Mouse (Mus musculus) stomach, embryonic 16.5 days (tissue): Measurements from ENCODE around the gene Zfp280b. TPM values are rescaled to one million over a fixed set of nuclear protein-coding genes. Genes with fewer than 3 reads are reported as not detected.
"Not testable (repeated sequence)": the region's sequence is repeated elsewhere in the genome, so short reads cannot be mapped to it uniquely, and the experiment has no call there.

Source experiments
- ATAC-seq: fragments of 200-750 bp; cut with Nextera tagmentation; 2 replicates; pipeline ENCODE4 v1.8.0; 2017; ENCODE audit warnings: moderate number of reproducible peaks, moderate TSS enrichment; ENCODE audit not compliant: insufficient read depth, low FRiP score
- H3K27ac ChIP-seq: fragments of 300-500 bp; sonication (generic); 2 replicates; pipeline ENCODE4 v1.5.1; 2014; ENCODE audit warnings: low read length
- H3K27me3 ChIP-seq: fragments of 300-500 bp; sonication (generic); 2 replicates; pipeline ENCODE4 v1.6.1; 2014; ENCODE audit warnings: low read length, control low read depth, mixed read lengths; ENCODE audit not compliant: control insufficient read depth, insufficient read depth
- H3K36me3 ChIP-seq: fragments of 300-500 bp; sonication (generic); 2 replicates; pipeline ENCODE4 v1.6.1; 2014; ENCODE audit warnings: low read length; ENCODE audit not compliant: control insufficient read depth, insufficient read depth
- H3K4me1 ChIP-seq: fragments of 300-500 bp; sonication (generic); 2 replicates; pipeline ENCODE4 v1.6.1; 2014; ENCODE audit warnings: low read length, control low read depth, mixed read lengths; ENCODE audit not compliant: control insufficient read depth, insufficient read depth
- H3K4me2 ChIP-seq: fragments of 300-500 bp; sonication (generic); 2 replicates; pipeline ENCODE4 v1.6.1; 2014; ENCODE audit warnings: low read depth, low read length, mixed read lengths
- H3K4me3 ChIP-seq: fragments of 300-500 bp; sonication (generic); replicated peaks from 2 replicates; pipeline ENCODE4 v1.5.1; 2014; ENCODE audit warnings: mild to moderate bottlenecking, low read length
- H3K9ac ChIP-seq: fragments of 300-500 bp; sonication (generic); 2 replicates; pipeline ENCODE4 v1.6.1; 2014; ENCODE audit warnings: low read length
- H3K9me3 ChIP-seq: fragments of 300-500 bp; sonication (generic); replicated peaks from 2 replicates; pipeline ENCODE4 v1.6.1; 2016; ENCODE audit warnings: low read length, control low read depth; ENCODE audit not compliant: control insufficient read depth
- WGBS: fragments of 180-500 bp; shearing (Covaris S2); extraction: QIAGEN DNeasy Blood & Tissue Kit; methylation state at CpG from one replicate; pipeline ENCODE4 v1.1.7; 2014; 5-methylcytosine and 5-hydroxymethylcytosine counted together
- polyA plus RNA-seq: library from polyadenylated mRNA; unstranded; fragments of >200 nt; fragmentation: Nextera tagmentation; extraction: Ambion mirVana; gene quantifications from 2 replicates; pipeline ENCODE4 v1.2.1, GENCODE M21; 2015

Gene Zfp280b
- polyA plus RNA-seq, 1 experiment from 2014 or later, result 15.9 TPM

- Histone ChIP-seq H3K27me3 (no peaks in the 10 kb centered on the region), H3K4me2 (no peak overlapping the region), H3K9me3 (no peaks in the 10 kb centered on the region), H3K27ac (no peak overlapping the region), H3K9ac (no peak overlapping the region), H3K4me1 (no peaks in the 10 kb centered on the region), H3K4me3 (no peak overlapping the region), H3K36me3 (peaks cover 32% of the 10 kb centered on the region)
- WGBS, result 91% methylated on average over 5 of the region's 5 CpGs
- ATAC-seq, result no peak
Measured at GRCm38 (mm10) chr10:76036962-76037361, 4.5 kb downstream of the Zfp280b start.

- H3K9me3 ChIP-seq, result no peaks in the 10 kb centered on the region
- no peak overlapping the region for H3K4me2 ChIP-seq
- H3K27ac ChIP-seq, result no peak overlapping the region
- 44% methylated on average over 5 of the region's 5 CpGs for WGBS
- H3K4me3 ChIP-seq, result no peak overlapping the region
- no peak overlapping the region for H3K9ac ChIP-seq
- no peak for ATAC-seq
- peaks cover 4% of the 10 kb centered on the region for H3K36me3 ChIP-seq
- no peaks in the 10 kb centered on the region for H3K4me1 ChIP-seq
- no peaks in the 10 kb centered on the region for H3K27me3 ChIP-seq
Measured at GRCm38 (mm10) chr10:76045343-76045742, 12.9 kb downstream of the Zfp280b start.

- Histone ChIP-seq H3K36me3 (no peaks in the 10 kb centered on the region; the same call in 1 of the 2 replicates), H3K27me3 (no peaks in the 10 kb centered on the region), H3K4me3 (no peak overlapping the region), H3K27ac (no peak overlapping the region), H3K9me3 (no peaks in the 10 kb centered on the region), H3K4me1 (no peaks in the 10 kb centered on the region), H3K9ac (no peak overlapping the region), H3K4me2 (no peak overlapping the region)
- no peak for ATAC-seq
- 6% methylated on average over 1 of the region's 1 CpGs for WGBS
Measured at GRCm38 (mm10) chr10:76046754-76047153, 14.3 kb downstream of the Zfp280b start.

GRCm38 (mm10) chr10:76047182-76047869 is 14.9 kb downstream of the Zfp280b start:
- Histone ChIP-seq H3K9me3 (no peaks in the 10 kb centered on the region), H3K4me2 (no peak overlapping the region), H3K4me3 (no peak overlapping the region), H3K27me3 (no peaks in the 10 kb centered on the region), H3K4me1 (no peaks in the 10 kb centered on the region), H3K27ac (no peak overlapping the region), H3K36me3 (no peaks in the 10 kb centered on the region; the same call in 1 of the 2 replicates), H3K9ac (no peak overlapping the region)
- 21% methylated on average over 5 of the region's 5 CpGs for WGBS
- ATAC-seq, result no peak

- Histone ChIP-seq H3K36me3 (no peaks in the 10 kb centered on the region), H3K4me3 (no peak overlapping the region), H3K9me3 (no peaks in the 10 kb centered on the region), H3K9ac (no peak overlapping the region), H3K27ac (no peak overlapping the region), H3K4me1 (no peaks in the 10 kb centered on the region), H3K4me2 (no peak overlapping the region), H3K27me3 (no peaks in the 10 kb centered on the region)
- ATAC-seq, result no peak
- WGBS, result 14% methylated on average over 6 of the region's 6 CpGs
Measured at GRCm38 (mm10) chr10:76048967-76049366, 16.5 kb downstream of the Zfp280b start.

GRCm38 (mm10) chr10:76051860-76052259 is 19.4 kb downstream of the Zfp280b start:
- WGBS, result 72% methylated on average over 11 of the region's 11 CpGs
- H3K4me1 ChIP-seq, result no peaks in the 10 kb centered on the region
- H3K27ac ChIP-seq, result no peak overlapping the region
- H3K27me3 ChIP-seq, result no peaks in the 10 kb centered on the region
- H3K9ac ChIP-seq, result no peak overlapping the region
- no peak overlapping the region for H3K4me2 ChIP-seq
- no peaks in the 10 kb centered on the region for H3K9me3 ChIP-seq
- no peak overlapping the region for H3K4me3 ChIP-seq
- H3K36me3 ChIP-seq, result no peaks in the 10 kb centered on the region
- no peak for ATAC-seq

- H3K4me2 ChIP-seq, result no peak overlapping the region
- no peaks in the 10 kb centered on the region for H3K27me3 ChIP-seq
- WGBS, result 90% methylated on average over 5 of the region's 5 CpGs
- H3K27ac ChIP-seq, result no peak overlapping the region
- H3K4me1 ChIP-seq, result no peaks in the 10 kb centered on the region
- no peak overlapping the region for H3K9ac ChIP-seq
- no peak overlapping the region for H3K4me3 ChIP-seq
- H3K9me3 ChIP-seq, result no peaks in the 10 kb centered on the region
- no peak for ATAC-seq
- H3K36me3 ChIP-seq, result no peaks in the 10 kb centered on the region
Measured at GRCm38 (mm10) chr10:76062439-76062838, 30.0 kb downstream of the Zfp280b start.

GRCm38 (mm10) chr10:76067674-76068613 is 35.5 kb downstream of the Zfp280b start:
- H3K4me2 ChIP-seq, result no peak overlapping the region
- no peaks in the 10 kb centered on the region for H3K4me1 ChIP-seq
- H3K27me3 ChIP-seq, result no peaks in the 10 kb centered on the region
- H3K36me3 ChIP-seq, result no peaks in the 10 kb centered on the region
- no peak overlapping the region for H3K9ac ChIP-seq
- WGBS, result 29% methylated on average over 12 of the region's 12 CpGs
- no peak overlapping the region for H3K4me3 ChIP-seq
- no peaks in the 10 kb centered on the region for H3K9me3 ChIP-seq
- H3K27ac ChIP-seq, result no peak overlapping the region
- no peak for ATAC-seq

- not testable (repeated sequence) for H3K27ac ChIP-seq, H3K4me3 ChIP-seq, H3K9me3 ChIP-seq, H3K36me3 ChIP-seq, ATAC-seq, H3K9ac ChIP-seq, H3K27me3 ChIP-seq, H3K4me1 ChIP-seq, H3K4me2 ChIP-seq
- WGBS, result 88% methylated on average over 5 of the region's 5 CpGs
Measured at GRCm38 (mm10) chr10:76072080-76072479, 39.6 kb downstream of the Zfp280b start.
